Mouse (Mus musculus) urinary bladder, postnatal 0 days (tissue): ENCODE results near the gene Selenon. TPM values are rescaled to one million over a fixed set of nuclear protein-coding genes. Genes with fewer than 3 reads are reported as not detected.

Source experiments
- microRNA-seq: library from miRNA; unstranded; fragments of <30 nt; microRNA quantifications from one replicate; pipeline ENCODE4, GENCODE M21; 2016
- polyA plus RNA-seq: library from polyadenylated mRNA; unstranded; fragments of >200 nt; fragmentation: Nextera tagmentation; extraction: Ambion mirVana; gene quantifications from 2 replicates; pipeline ENCODE4 v1.2.1, GENCODE M21; 2015

Selenon gene
- 7.3 and 10.2 TPM in 2 replicates for polyA plus RNA-seq

GRCm38 (mm10) chr4:134551494-134552316 lies at the start of gene Selenon:
TSS of gene Selenon (minus strand) at chr4:134552166.

GRCm38 (mm10) chr4:134534932-134535786 lies 16.8 kb downstream of the Selenon start, which contains the start of gene Mtfr1l:
TSS of gene Mtfr1l (minus strand) at chr4:134535387.

GRCm38 (mm10) chr4:134510845-134511411 lies 41.0 kb downstream of the Selenon start, which contains the start of gene Aunip:
TSS of gene Aunip (plus strand) at chr4:134510999.

GRCm38 (mm10) chr4:134496595-134497210 lies 55.3 kb downstream of the Selenon start, which contains the start of gene Paqr7:
TSS of gene Paqr7 (plus strand) at chr4:134496697.

Small RNA genes within 50 kb of the gene (microRNA-seq; reads per million reads assigned to microRNA genes)
- gene Mir6403 = not detected

Other genes starting within 250 kb of the Selenon start
- 0.43 and 1.0 TPM in 2 replicates for gene Trim63, start 237.0 kb downstream of the Selenon start, polyA plus RNA-seq
- gene Slc30a2, start 209.0 kb downstream of the Selenon start, polyA plus RNA-seq = 0.12 and 0.29 TPM in 2 replicates
- 6.4 and 7.1 TPM in 2 replicates for gene Extl1, start 168.3 kb downstream of the Selenon start, polyA plus RNA-seq
- gene Pafah2, start 155.8 kb downstream of the Selenon start, polyA plus RNA-seq = 9.7 and 10.3 TPM in 2 replicates
- gene Stmn1, start 83.8 kb downstream of the Selenon start, polyA plus RNA-seq = 204 and 269 TPM in 2 replicates
- 12.6 and 14.1 TPM in 2 replicates for gene Paqr7, start 55.5 kb downstream of the Selenon start, polyA plus RNA-seq
- 3.6 and 4.3 TPM in 2 replicates for gene Aunip, start 41.2 kb downstream of the Selenon start, polyA plus RNA-seq
- 125 and 126 TPM in 2 replicates for gene Mtfr1l, start 16.8 kb downstream of the Selenon start, polyA plus RNA-seq
- 3.8 TPM in 2 replicates for gene Man1c1, start 152.1 kb upstream of the Selenon start, polyA plus RNA-seq
- 27.8 and 29.2 TPM in 2 replicates for gene Ldlrap1, start 215.9 kb upstream of the Selenon start, polyA plus RNA-seq